Mouse (Mus musculus) neural tube, embryonic 14.5 days (tissue): ENCODE measurements around the gene Rab1a. TPM values are rescaled to one million over a fixed set of nuclear protein-coding genes. Genes with fewer than 3 reads are reported as not detected.
"Not testable (repeated sequence)": the region's sequence is repeated elsewhere in the genome, so short reads cannot be mapped to it uniquely, and the experiment has no call there.

Experiments
- ATAC-seq: fragments of 200-750 bp; cut with Nextera tagmentation; 2 replicates; pipeline ENCODE4 v1.8.0; 2017; ENCODE audit warnings: low read depth, mild to moderate bottlenecking, moderate TSS enrichment, moderate library complexity
- H3K27ac ChIP-seq: fragments of 300-500 bp; sonication (generic); 2 replicates; pipeline ENCODE4 v1.5.1; 2014; ENCODE audit warnings: low read depth, mild to moderate bottlenecking, control low read depth, low read length, moderate library complexity, mixed read lengths
- H3K27me3 ChIP-seq: fragments of 300-500 bp; sonication (generic); 2 replicates; pipeline ENCODE4 v1.6.1; 2014; ENCODE audit warnings: low read length; ENCODE audit not compliant: control insufficient read depth, insufficient read depth
- H3K36me3 ChIP-seq: fragments of 300-500 bp; sonication (generic); 2 replicates; pipeline ENCODE4 v1.6.1; 2014; ENCODE audit warnings: low read length, mixed read lengths; ENCODE audit not compliant: control insufficient read depth, insufficient read depth
- H3K4me1 ChIP-seq: fragments of 300-500 bp; sonication (generic); 2 replicates; pipeline ENCODE4 v1.6.1; 2014; ENCODE audit warnings: low read length; ENCODE audit not compliant: control insufficient read depth, insufficient read depth
- H3K4me2 ChIP-seq: fragments of 300-500 bp; sonication (generic); 2 replicates; pipeline ENCODE4 v1.6.1; 2014; ENCODE audit warnings: mild to moderate bottlenecking, low read depth, low read length, control low read depth
- H3K4me3 ChIP-seq: fragments of 300-500 bp; sonication (generic); 2 replicates; pipeline ENCODE4 v1.5.1; 2014; ENCODE audit warnings: low read depth, low read length, control low read depth, mixed read lengths
- H3K9ac ChIP-seq: fragments of 300-500 bp; sonication (generic); replicated peaks from 2 replicates; pipeline ENCODE4 v1.6.1; 2014; ENCODE audit warnings: low read depth, mild to moderate bottlenecking, control low read depth, low read length, mixed read lengths
- H3K9me3 ChIP-seq: fragments of 300-500 bp; sonication (generic); 2 replicates; pipeline ENCODE4 v1.6.1; 2016; ENCODE audit warnings: low read length; ENCODE audit not compliant: control insufficient read depth
- WGBS: fragments of 180-500 bp; shearing (Covaris S2); extraction: QIAGEN DNeasy Blood & Tissue Kit; methylation state at CpG from one replicate; pipeline ENCODE4 v1.1.7; 2014; 5-methylcytosine and 5-hydroxymethylcytosine counted together
- polyA plus RNA-seq: library from polyadenylated mRNA; unstranded; fragments of >200 nt; fragmentation: Nextera tagmentation; extraction: Ambion mirVana; gene quantifications from 2 replicates; pipeline ENCODE4 v1.2.1, GENCODE M21; 2014

Gene Rab1a
- polyA plus RNA-seq, 1 experiment from 2014 or later: 303 TPM

DNA sequence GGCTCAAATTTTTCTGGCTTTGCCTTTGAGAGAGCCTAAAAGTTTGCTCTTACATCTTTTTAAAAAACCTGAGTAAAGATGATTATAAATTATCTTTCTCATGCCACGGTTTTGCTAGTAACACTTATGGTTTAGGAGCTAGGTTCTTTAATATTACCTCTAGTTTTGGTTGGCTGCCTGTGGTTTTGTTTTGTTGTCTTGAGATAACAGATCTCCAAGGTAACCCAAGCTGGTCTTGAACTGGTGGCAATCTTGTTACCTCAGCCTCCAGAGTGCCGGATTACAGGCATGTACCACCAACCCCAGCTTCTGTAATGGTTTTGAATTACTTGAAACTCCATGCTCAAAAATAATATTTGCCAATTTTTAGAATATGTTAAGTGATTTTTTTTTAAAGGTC is 10.6 kb downstream of the Rab1a start:
- no peak for ATAC-seq
- peaks cover 1% of the 10 kb centered on the region; the same call in 1 of the 2 replicates for H3K4me1 ChIP-seq

GRCm38 (mm10) chr11:20214779-20215178 is 13.5 kb downstream of the Rab1a start:
- no peak for ATAC-seq
- Histone ChIP-seq H3K9me3 (no peaks in the 10 kb centered on the region), H3K9ac (no peak overlapping the region), H3K4me2 (no peak overlapping the region), H3K4me3 (no peak overlapping the region), H3K27ac (no peak overlapping the region), H3K4me1 (no peaks in the 10 kb centered on the region), H3K27me3 (no peaks in the 10 kb centered on the region), H3K36me3 (peaks cover 23% of the 10 kb centered on the region)
- 96% methylated on average over 1 of the region's 1 CpGs for WGBS

More for the DNA sequence above, 10.6 kb downstream of the Rab1a start:
- 92% methylated on average over 2 of the region's 2 CpGs for WGBS
- no peak overlapping the region for H3K9ac ChIP-seq
- H3K4me2 ChIP-seq: no peak overlapping the region
- no peaks in the 10 kb centered on the region for H3K27me3 ChIP-seq
- H3K4me3 ChIP-seq: no peak overlapping the region
- peaks cover 10% of the 10 kb centered on the region; the same call in 1 of the 2 replicates for H3K36me3 ChIP-seq
- no peaks in the 10 kb centered on the region for H3K9me3 ChIP-seq
- H3K27ac ChIP-seq: no peak overlapping the region

- no peak overlapping the region for H3K4me2 ChIP-seq
- 88% methylated on average over 4 of the region's 4 CpGs for WGBS
Observed at GRCm38 (mm10) chr11:20216415-20216814, 15.2 kb downstream of the Rab1a start.

GRCm38 (mm10) chr11:20217227-20217626 is 16.0 kb downstream of the Rab1a start:
- Histone ChIP-seq H3K27me3 (no peaks in the 10 kb centered on the region), H3K9me3 (no peaks in the 10 kb centered on the region), H3K27ac (no peak overlapping the region), H3K4me1 (no peaks in the 10 kb centered on the region), H3K4me3 (no peak overlapping the region), H3K4me2 (no peak overlapping the region), H3K9ac (no peak overlapping the region), H3K36me3 (peaks cover 24% of the 10 kb centered on the region)
- 96% methylated on average over 1 of the region's 1 CpGs for WGBS
- no peak for ATAC-seq

More at GRCm38 (mm10) chr11:20216415-20216814, 15.2 kb downstream of the Rab1a start:
- Histone ChIP-seq H3K9ac (no peak overlapping the region), H3K4me1 (no peaks in the 10 kb centered on the region), H3K4me3 (no peak overlapping the region), H3K36me3 (peaks cover 24% of the 10 kb centered on the region), H3K9me3 (no peaks in the 10 kb centered on the region), H3K27me3 (no peaks in the 10 kb centered on the region), H3K27ac (no peak overlapping the region)
- no peak for ATAC-seq

- not testable (repeated sequence) for H3K27me3 ChIP-seq, H3K9ac ChIP-seq, H3K4me1 ChIP-seq, H3K9me3 ChIP-seq, H3K27ac ChIP-seq, H3K4me2 ChIP-seq, H3K4me3 ChIP-seq, ATAC-seq
- 100% methylated on average over 1 of the region's 1 CpGs for WGBS
- H3K36me3 ChIP-seq: peaks cover 38% of the 10 kb centered on the region
Observed at GRCm38 (mm10) chr11:20221671-20222070, 20.4 kb downstream of the Rab1a start.

- H3K27me3 ChIP-seq: no peaks in the 10 kb centered on the region
- 79% methylated on average over 6 of the region's 6 CpGs for WGBS
- no peak overlapping the region for H3K4me2 ChIP-seq
- H3K4me1 ChIP-seq: no peaks in the 10 kb centered on the region; the same call in none of the 2 replicates
- no peak for ATAC-seq
- H3K9ac ChIP-seq: no peak overlapping the region
- no peaks in the 10 kb centered on the region for H3K9me3 ChIP-seq
- H3K27ac ChIP-seq: no peak overlapping the region
- H3K36me3 ChIP-seq: peaks cover 34% of the 10 kb centered on the region
- H3K4me3 ChIP-seq: no peak overlapping the region
Observed at GRCm38 (mm10) chr11:20224196-20224595, 23.0 kb downstream of the Rab1a start.

DNA sequence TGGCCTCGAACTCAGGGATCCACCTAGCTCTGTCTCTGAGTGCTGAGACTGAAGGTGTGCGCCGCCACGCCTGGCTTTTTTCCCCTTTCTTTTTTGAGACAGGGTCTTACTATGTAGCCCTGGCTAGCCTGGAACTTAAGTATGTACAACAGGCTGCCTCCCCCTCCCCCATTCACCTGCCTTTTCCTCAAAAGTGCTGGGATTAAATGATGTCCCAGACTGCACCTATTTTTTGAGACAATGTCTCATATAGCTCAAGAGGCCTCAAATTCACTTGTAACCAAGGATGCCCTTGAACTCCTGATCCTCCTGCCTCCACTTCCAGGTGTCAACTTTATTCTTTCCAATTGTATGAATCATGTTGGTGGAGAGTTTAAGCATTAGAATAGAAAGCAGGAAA is 24.7 kb downstream of the Rab1a start:
- WGBS: 100% methylated on average over 4 of the region's 4 CpGs
- Histone ChIP-seq H3K27me3 (no peaks in the 10 kb centered on the region), H3K4me2 (no peak overlapping the region), H3K9me3 (no peaks in the 10 kb centered on the region), H3K9ac (no peak overlapping the region), H3K4me1 (no peaks in the 10 kb centered on the region; the same call in none of the 2 replicates), H3K36me3 (peaks cover 37% of the 10 kb centered on the region), H3K4me3 (no peak overlapping the region), H3K27ac (no peak overlapping the region)
- ATAC-seq: no peak

GRCm38 (mm10) chr11:20228666-20229065 is 27.4 kb downstream of the Rab1a start:
- Histone ChIP-seq H3K9ac (no peak overlapping the region), H3K4me1 (no peaks in the 10 kb centered on the region; the same call in none of the 2 replicates), H3K9me3 (no peaks in the 10 kb centered on the region), H3K27ac (no peak overlapping the region), H3K27me3 (no peaks in the 10 kb centered on the region), H3K36me3 (peaks cover 32% of the 10 kb centered on the region), H3K4me2 (no peak overlapping the region), H3K4me3 (no peak overlapping the region)
- 81% methylated on average over 5 of the region's 5 CpGs for WGBS
- ATAC-seq: no peak

- H3K27ac ChIP-seq: no peak overlapping the region
Observed at GRCm38 (mm10) chr11:20229311-20229710, 28.1 kb downstream of the Rab1a start.

More at GRCm38 (mm10) chr11:20229311-20229710, 28.1 kb downstream of the Rab1a start:
- H3K4me1 ChIP-seq: no peaks in the 10 kb centered on the region; the same call in none of the 2 replicates
- H3K9me3 ChIP-seq: no peaks in the 10 kb centered on the region
- H3K4me3 ChIP-seq: no peak overlapping the region
- WGBS: 88% methylated on average over 4 of the region's 4 CpGs
- peaks cover 25% of the 10 kb centered on the region for H3K36me3 ChIP-seq
- no peak overlapping the region for H3K9ac ChIP-seq
- ATAC-seq: no peak
- H3K27me3 ChIP-seq: no peaks in the 10 kb centered on the region
- H3K4me2 ChIP-seq: no peak overlapping the region
